Mouse (Mus musculus): ENCODE measurements around the gene Prg4. TPM values are rescaled to one million over a fixed set of nuclear protein-coding genes. Genes with fewer than 3 reads are reported as not detected.

The Prg4 gene
- polyA plus RNA-seq, 1 experiment = 4.6 TPM

GRCm38 (mm10) chr1:150418426-150418825, 47.5 kb downstream of the Prg4 start:
- no peak overlapping the region for H3K4me3 ChIP-seq (ENCODE audit: insufficient read depth, low read length)
- H3K27ac ChIP-seq (ENCODE audit: insufficient read depth, low read length) = no peak overlapping the region
- no peaks in the 10 kb centered on the region for H3K4me1 ChIP-seq (ENCODE audit: control insufficient read depth, insufficient read depth, low read length)
- TF ChIP-seq POLR2A (IDR thresholded peaks at IDR 0.05; ENCODE audit: low read depth, low read length) (no peak), CTCF (IDR thresholded peaks at IDR 0.05; ENCODE audit: borderline replicate concordance, insufficient read depth, low read length) (no peak)

- no peak for TF ChIP-seq POLR2A (IDR thresholded peaks at IDR 0.05; ENCODE audit: low read depth, low read length)
- TF ChIP-seq CTCF (IDR thresholded peaks at IDR 0.05; ENCODE audit: borderline replicate concordance, insufficient read depth, low read length) = no peak
- no peak overlapping the region for H3K4me3 ChIP-seq (ENCODE audit: insufficient read depth, low read length)
- no peak overlapping the region for H3K27ac ChIP-seq (ENCODE audit: insufficient read depth, low read length)
- no peaks in the 10 kb centered on the region for H3K4me1 ChIP-seq (ENCODE audit: control insufficient read depth, insufficient read depth, low read length)
Observed at GRCm38 (mm10) chr1:150416006-150416405, 50.0 kb downstream of the Prg4 start.

GRCm38 (mm10) chr1:150409996-150410395, 56.0 kb downstream of the Prg4 start:
- TF ChIP-seq CTCF (IDR thresholded peaks at IDR 0.05; ENCODE audit: borderline replicate concordance, insufficient read depth, low read length) = no peak
- no peak for TF ChIP-seq POLR2A (IDR thresholded peaks at IDR 0.05; ENCODE audit: low read depth, low read length)
- Histone ChIP-seq H3K4me3 (ENCODE audit: insufficient read depth, low read length) (no peak overlapping the region), H3K4me1 (ENCODE audit: control insufficient read depth, insufficient read depth, low read length) (no peaks in the 10 kb centered on the region), H3K27ac (ENCODE audit: insufficient read depth, low read length) (no peak overlapping the region)

GRCm38 (mm10) chr1:150407285-150407684, 58.7 kb downstream of the Prg4 start:
- Histone ChIP-seq H3K4me3 (ENCODE audit: insufficient read depth, low read length) (no peak overlapping the region), H3K27ac (ENCODE audit: insufficient read depth, low read length) (no peak overlapping the region), H3K4me1 (ENCODE audit: control insufficient read depth, insufficient read depth, low read length) (no peaks in the 10 kb centered on the region)
- TF ChIP-seq CTCF (IDR thresholded peaks at IDR 0.05; ENCODE audit: borderline replicate concordance, insufficient read depth, low read length) (no peak), POLR2A (IDR thresholded peaks at IDR 0.05; ENCODE audit: low read depth, low read length) (no peak)

GRCm38 (mm10) chr1:150404555-150404954, 61.4 kb downstream of the Prg4 start:
- H3K4me1 ChIP-seq (ENCODE audit: control insufficient read depth, insufficient read depth, low read length) = no peaks in the 10 kb centered on the region

GRCm38 (mm10) chr1:150403914-150404313, 62.1 kb downstream of the Prg4 start:
- no peak for TF ChIP-seq POLR2A (IDR thresholded peaks at IDR 0.05; ENCODE audit: low read depth, low read length)
- no peak for TF ChIP-seq CTCF (IDR thresholded peaks at IDR 0.05; ENCODE audit: borderline replicate concordance, insufficient read depth, low read length)
- no peaks in the 10 kb centered on the region for H3K4me1 ChIP-seq (ENCODE audit: control insufficient read depth, insufficient read depth, low read length)
- H3K27ac ChIP-seq (ENCODE audit: insufficient read depth, low read length) = no peak overlapping the region
- no peak overlapping the region for H3K4me3 ChIP-seq (ENCODE audit: insufficient read depth, low read length)

More at GRCm38 (mm10) chr1:150404555-150404954, 61.4 kb downstream of the Prg4 start:
- Histone ChIP-seq H3K4me3 (ENCODE audit: insufficient read depth, low read length) (no peak overlapping the region), H3K27ac (ENCODE audit: insufficient read depth, low read length) (no peak overlapping the region)
- no peak for TF ChIP-seq POLR2A (IDR thresholded peaks at IDR 0.05; ENCODE audit: low read depth, low read length)

Other genes with a start within 250 kb of the Prg4 start
- gene Pdc, start 146.7 kb downstream of the Prg4 start, polyA plus RNA-seq (2011; ENCODE audit: insufficient read length, low read depth, missing spikeins) = not detected in 2 replicates
- gene Tpr, start 73.3 kb downstream of the Prg4 start, polyA plus RNA-seq (2011; ENCODE audit: insufficient read length, low read depth, missing spikeins) = 243 and 245 TPM in 2 replicates
- 55.1 and 56.6 TPM in 2 replicates for gene Odr4, start 73.1 kb downstream of the Prg4 start, polyA plus RNA-seq (2011; ENCODE audit: insufficient read length, low read depth, missing spikeins)